Mouse (Mus musculus) small intestine, adult 2 months (tissue): ENCODE results near the gene Cd7.

Experiments
- CTCF ChIP-seq: fragments of 200-500 bp; IDR thresholded peaks from 2 replicates; pipeline ENCODE4 v1.5.1; 2012; ENCODE audit warnings: low read depth, mild to moderate bottlenecking, control low read depth, inconsistent platforms, low read length, moderate library complexity, mixed read lengths; ENCODE audit not compliant: insufficient replicate concordance, insufficient read length; ENCODE audit errors: extremely low read depth
- POLR2A ChIP-seq: fragments of 200-500 bp; IDR thresholded peaks from 2 replicates; pipeline ENCODE4 v1.6.1; 2012; ENCODE audit warnings: low read depth, mild to moderate bottlenecking, control low read depth, inconsistent platforms, low read length, moderate library complexity

DNA sequence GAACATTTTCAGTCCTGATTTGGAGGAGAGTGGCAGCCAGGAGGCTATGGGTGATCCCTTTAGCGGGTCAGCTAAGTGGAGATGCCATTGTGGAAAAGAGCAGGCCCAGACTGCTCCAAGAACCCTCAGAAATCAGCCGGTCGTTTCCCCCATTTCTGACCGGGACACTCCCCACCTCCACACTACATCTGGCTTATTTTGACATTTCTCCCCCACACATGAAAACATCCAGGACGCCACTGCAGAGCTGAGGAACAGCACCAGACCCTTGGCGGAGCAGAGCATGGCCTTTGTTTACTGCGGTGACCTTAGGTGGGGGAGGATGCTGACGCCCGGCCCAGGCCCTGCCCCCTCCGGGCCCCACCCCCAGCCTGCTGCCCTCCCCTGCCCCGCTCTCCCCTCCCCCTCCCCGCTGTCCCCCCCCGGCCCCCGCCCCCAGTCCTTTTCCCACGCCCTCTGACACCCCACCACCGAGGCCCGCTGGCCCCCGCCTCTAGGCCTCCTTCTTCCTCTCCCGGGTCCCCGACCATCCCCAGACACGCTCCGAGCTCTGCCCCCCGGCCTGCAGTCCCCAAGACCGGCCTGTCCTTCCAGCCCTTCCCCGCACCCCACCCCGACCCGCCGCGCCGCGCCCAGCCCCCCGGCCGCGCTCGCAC, 49.0 kb downstream of the Cd7 start:
- TF ChIP-seq CTCF (no peak), POLR2A (no peak)
